ENCODE assay signal across 32 mouse cellular contexts in genomic region chr9:92337063-92337462, GRCm38 (mm10). TPM values are rescaled to one million over a fixed set of nuclear protein-coding genes. Genes with fewer than 3 reads are reported as not detected.
DNase-seq lines count a peak whose midpoint lies in the region; ATAC-seq and TF ChIP-seq lines count a peak whose summit lies in the region.
"Had no signal": no experiment of that assay in that cellular context is flagged by ENCODE, and none has a peak within 500 bp of the region (broad histone marks: within the 10 kb centered on the region; RNA-seq: fewer than 3 reads in every experiment).

No protein-coding gene starts in this region.

- TF ChIP-seq EP300 in heart, adult 2 months (IDR thresholded peaks at IDR 0.05; ENCODE audit: insufficient read depth, low read depth, low read length), result no peak

- H3K36me3 ChIP-seq in heart, adult 2 months (ENCODE audit: control insufficient read depth, insufficient read depth, low read length), result no peaks in the 10 kb centered on the region
- H3K36me3 ChIP-seq in intestine, embryonic 15.5 days, result no peaks in the 10 kb centered on the region
- no peaks in the 10 kb centered on the region for H3K36me3 ChIP-seq in intestine, postnatal 0 days (ENCODE audit: control insufficient read depth, insufficient read depth)
- H3K36me3 ChIP-seq: embryonic facial prominence, embryonic 13.5 days; embryonic facial prominence, embryonic 15.5 days; forebrain, embryonic 10.5 days; forebrain, embryonic 12.5 days; G1E had no signal

- TF ChIP-seq POLR2A in heart, adult 2 months (IDR thresholded peaks at IDR 0.05; ENCODE audit: insufficient read depth, low read depth, low read length), result no peak

- no peak for TF ChIP-seq CTCF in heart, adult 2 months (IDR thresholded peaks at IDR 0.05)
- no peak for TF ChIP-seq CTCF in intestine, postnatal 0 days (IDR thresholded peaks at IDR 0.05; ENCODE audit: low read depth)

- H3K4me1 ChIP-seq in heart, adult 2 months (ENCODE audit: control insufficient read depth, insufficient read depth, low read length), result no peaks in the 10 kb centered on the region; the same call in 1 of the 2 replicates
- H3K4me1 ChIP-seq in intestine, embryonic 15.5 days (replicated peaks), result no peaks in the 10 kb centered on the region
- peaks cover 7% of the 10 kb centered on the region for H3K4me1 ChIP-seq in intestine, postnatal 0 days (replicated peaks; ENCODE audit: control insufficient read depth, insufficient read depth, low read length)
- H3K4me1 ChIP-seq: embryonic facial prominence, embryonic 13.5 days; embryonic facial prominence, embryonic 15.5 days; forebrain, embryonic 10.5 days; forebrain, embryonic 12.5 days had no signal

- H3K4me2 ChIP-seq in intestine, embryonic 15.5 days (replicated peaks), result no peak overlapping the region
- no peak overlapping the region for H3K4me2 ChIP-seq in intestine, postnatal 0 days (replicated peaks; ENCODE audit: low read depth)
- H3K4me2 ChIP-seq: embryonic facial prominence, embryonic 13.5 days; embryonic facial prominence, embryonic 15.5 days; forebrain, embryonic 12.5 days had no signal

- WGBS in heart, adult 2 months, result 82% methylated on average over 1 of the region's 1 CpGs
- WGBS in intestine, embryonic 15.5 days, result 78% methylated on average over 1 of the region's 1 CpGs
- WGBS in intestine, postnatal 0 days, result 58% methylated on average over 1 of the region's 1 CpGs

- no peaks in the 10 kb centered on the region for H3K9me3 ChIP-seq in intestine, embryonic 15.5 days
- no peaks in the 10 kb centered on the region for H3K9me3 ChIP-seq in intestine, postnatal 0 days (ENCODE audit: control insufficient read depth)
- H3K9me3 ChIP-seq: embryonic facial prominence, embryonic 15.5 days; forebrain, embryonic 10.5 days; forebrain, embryonic 12.5 days; G1E had no signal

- H3K9ac ChIP-seq in heart, adult 2 months (ENCODE audit: low read depth, low read length), result no peak overlapping the region
- no peak overlapping the region for H3K9ac ChIP-seq in intestine, embryonic 15.5 days
- no peak overlapping the region for H3K9ac ChIP-seq in intestine, postnatal 0 days (ENCODE audit: low read depth, low read length)
- H3K9ac ChIP-seq: embryonic facial prominence, embryonic 13.5 days; embryonic facial prominence, embryonic 15.5 days; forebrain, embryonic 12.5 days had no signal

- intact Hi-C loops in heart, adult 2 months (cut with DNase I), result no loop called here

- no peaks in the 10 kb centered on the region for H3K27me3 ChIP-seq in heart, adult 2 months (ENCODE audit: control insufficient read depth, insufficient read depth, low read length)
- no peaks in the 10 kb centered on the region for H3K27me3 ChIP-seq in intestine, embryonic 15.5 days (replicated peaks)
- no peaks in the 10 kb centered on the region for H3K27me3 ChIP-seq in intestine, postnatal 0 days (replicated peaks; ENCODE audit: control insufficient read depth, insufficient read depth, low read length)
- H3K27me3 ChIP-seq: CH12.LX; embryonic facial prominence, embryonic 13.5 days; embryonic facial prominence, embryonic 15.5 days; forebrain, embryonic 12.5 days; Patski had no signal

- DNase-seq in heart, adult 2 months, result no peak
- DNase-seq in heart, postnatal 4 days, result no peak
- no peak for DNase-seq in urinary bladder, postnatal 25 days (ENCODE audit: low spot score)
- DNase-seq: adrenal gland, postnatal 10 days; adrenal gland, postnatal 25 days; B cell, adult 2 months; cerebellum, adult 11 months; cerebellum, adult 18-20 months; cerebellum, adult 8-10 months; cerebellum, adult 9-11 months; cerebellum, postnatal 14 days; cerebellum, postnatal 36 days; embryo, embryonic 11 days had no signal

- no peak overlapping the region for H3K4me3 ChIP-seq in heart, adult 2 months
- H3K4me3 ChIP-seq in intestine, embryonic 15.5 days (replicated peaks), result no peak overlapping the region
- H3K4me3 ChIP-seq in intestine, postnatal 0 days (ENCODE audit: low read depth, low read length), result no peak overlapping the region
- H3K4me3 ChIP-seq: embryonic facial prominence, embryonic 13.5 days; embryonic facial prominence, embryonic 15.5 days; erythroblast, embryonic 14.5 days; forebrain, embryonic 10.5 days; forebrain, embryonic 12.5 days had no signal

- peak; percentile 79 for ATAC-seq in intestine, embryonic 15.5 days
- peak; percentile 96 for ATAC-seq in intestine, postnatal 0 days
- ATAC-seq: activated CD4-positive, CD25-positive, alpha-beta regulatory T cell, adult 4 months; CD4-positive, CD25-positive, alpha-beta regulatory T cell, adult 4 months; forebrain, embryonic 14.5 days; forebrain, embryonic 16.5 days; Patski had no signal

- peak overlapping the region; percentile 68 for H3K27ac ChIP-seq in heart, adult 2 months
- H3K27ac ChIP-seq in intestine, embryonic 15.5 days, result no peak overlapping the region
- peak overlapping the region; percentile 31; the same call in 1 of the 2 replicates for H3K27ac ChIP-seq in intestine, postnatal 0 days (ENCODE audit: low read depth, low read length)
- H3K27ac ChIP-seq: embryonic facial prominence, embryonic 13.5 days; embryonic facial prominence, embryonic 15.5 days; forebrain, embryonic 10.5 days; forebrain, embryonic 12.5 days had no signal

- no peaks in the 10 kb centered on the region for H3K79me2 ChIP-seq in heart, adult 2 months (replicated peaks; ENCODE audit: control insufficient read depth, insufficient read depth, low read length)

RNA-seq across cellular contexts. Expression of gene 1700057G04Rik, which starts 27.9 kb away (rescaled TPM):
- total RNA-seq in heart, adult 2 months (2021), result not detected
- polyA plus RNA-seq in heart, adult 2 months (2012; rRNA removed), result not detected in 2 replicates
- total RNA-seq in heart, postnatal 4 days (2021), result not detected
- polyA plus RNA-seq in intestine, embryonic 15.5 days (2015; fragmentation: Nextera tagmentation; extraction: Ambion mirVana), result not detected in 2 replicates
- not detected in 2 replicates for polyA plus RNA-seq in intestine, postnatal 0 days (2015; fragmentation: Nextera tagmentation; extraction: Ambion mirVana)
- total RNA-seq: adrenal gland, adult 18-20 months; adrenal gland, postnatal 10 days; adrenal gland, postnatal 25 days; adrenal gland, postnatal 4 days; CH12.LX; common myeloid progenitor, adult 5-6 weeks had no signal
- polyA plus RNA-seq: activated CD4-positive, CD25-positive, alpha-beta regulatory T cell, adult 4 months; brain, embryonic 14.5 days; CD4-positive, CD25-positive, alpha-beta regulatory T cell, adult 4 months; embryonic facial prominence, embryonic 11.5 days; embryonic facial prominence, embryonic 13.5 days; embryonic facial prominence, embryonic 15.5 days; erythroblast, embryonic 14.5 days; forebrain, embryonic 10.5 days; forebrain, embryonic 12.5 days; forebrain, embryonic 14.5 days; forebrain, embryonic 16.5 days; G1E; Patski had no signal
